Mouse (Mus musculus): ENCODE results near the gene Mast4.

DNA sequence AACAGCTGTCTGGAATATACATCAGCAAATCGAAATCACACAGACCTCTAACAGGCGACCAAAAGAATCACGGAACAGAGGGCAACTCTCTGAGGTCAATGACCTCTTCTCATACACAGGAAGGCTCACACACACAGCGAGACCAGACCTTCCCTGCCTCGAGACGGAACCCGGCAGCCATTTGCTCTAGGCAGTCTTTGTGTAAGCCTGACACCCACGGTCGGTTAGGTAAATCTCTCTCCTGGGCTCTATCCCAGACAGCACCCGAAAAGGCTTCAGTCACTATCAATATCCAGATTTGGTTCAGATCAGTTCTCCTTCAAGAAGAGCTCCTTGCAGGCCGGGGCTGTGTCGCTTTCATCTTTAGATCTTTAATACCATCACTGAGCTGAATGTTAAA is 421.4 kb downstream of the Mast4 start:
- TF ChIP-seq TAL1 (IDR thresholded peaks at IDR 0.05; ENCODE audit: low read length) (no peak), GATA1 (IDR thresholded peaks at IDR 0.05; ENCODE audit: low read length) (no peak)

Measured in erythroblast, embryonic 14.5 days (primary cell).